Mouse (Mus musculus) myocyte (in vitro differentiated cells): ENCODE measurements around the gene Bcar3. TPM values are rescaled to one million over a fixed set of nuclear protein-coding genes. Genes with fewer than 3 reads are reported as not detected.

Experiments used
- H3K27me3 ChIP-seq: one replicate; pipeline ENCODE4 v1.6.1; 2011; ENCODE audit not compliant: control insufficient read depth, insufficient read depth, insufficient read length
- H3K36me3 ChIP-seq: one replicate; pipeline ENCODE4 v1.6.1; 2011; ENCODE audit not compliant: control insufficient read depth, insufficient read depth
- H3K4me2 ChIP-seq: one replicate; pipeline ENCODE4 v1.6.1; 2011; ENCODE audit warnings: low read depth, control low read depth
- H3K4me3 ChIP-seq: one replicate; pipeline ENCODE4 v1.5.1; 2011; ENCODE audit warnings: mild to moderate bottlenecking, control low read depth, moderate library complexity
- H3K79me2 ChIP-seq: one replicate; pipeline ENCODE4 v1.6.1; 2011; ENCODE audit not compliant: control insufficient read depth, insufficient read depth
- H3ac ChIP-seq: one replicate; pipeline ENCODE4 v1.6.1; 2011; ENCODE audit not compliant: control insufficient read depth, insufficient read length
- CEBPB ChIP-seq: IDR thresholded peaks from 2 replicates; pipeline ENCODE4 v1.6.1; 2011; ENCODE audit warnings: mild to moderate bottlenecking, moderate library complexity; ENCODE audit not compliant: poor library complexity, insufficient read depth, severe bottlenecking
- E2F4 ChIP-seq: IDR thresholded peaks from one replicate; pipeline ENCODE4 v1.6.1; 2011; ENCODE audit warnings: mild to moderate bottlenecking, control low read depth, moderate library complexity; ENCODE audit not compliant: insufficient read depth
- MAX ChIP-seq: IDR thresholded peaks from one replicate; pipeline ENCODE4 v1.6.1; 2011; ENCODE audit warnings: low read depth, mild to moderate bottlenecking, control low read depth
- MYOD1 ChIP-seq, 3 experiments: IDR thresholded peaks; one replicate each; pipeline ENCODE4 v1.6.1; 2011; ENCODE audit warnings: control low read depth in 2 of 3, low read depth in 2 of 3, mild to moderate bottlenecking in 2 of 3, moderate library complexity in 1 of 3; ENCODE audit not compliant: insufficient read length in 2 of 3, control insufficient read depth in 1 of 3
- MYOG ChIP-seq, 3 experiments: IDR thresholded peaks; one replicate each; pipeline ENCODE4 v1.6.1; 2011; ENCODE audit warnings: control low read depth in 2 of 3, low read depth in 2 of 3, mild to moderate bottlenecking in 2 of 3; ENCODE audit not compliant: insufficient read length in 2 of 3, control insufficient read depth in 1 of 3, insufficient read depth in 1 of 3
- POLR2A ChIP-seq: IDR thresholded peaks from one replicate; pipeline ENCODE4 v1.6.1; 2011; ENCODE audit warnings: low read depth, mild to moderate bottlenecking, control low read depth, moderate library complexity; ENCODE audit not compliant: insufficient read length
- POLR2AphosphoS2 ChIP-seq: IDR thresholded peaks from one replicate; pipeline ENCODE4 v1.6.1; 2011; ENCODE audit warnings: low read depth, control low read depth; ENCODE audit not compliant: insufficient read length
- REST ChIP-seq: IDR thresholded peaks from one replicate; pipeline ENCODE4 v1.6.1; 2011; ENCODE audit warnings: mild to moderate bottlenecking, control low read depth, moderate library complexity; ENCODE audit not compliant: insufficient read depth, insufficient read length
- SRF ChIP-seq: IDR thresholded peaks from one replicate; pipeline ENCODE4 v1.6.1; 2011; ENCODE audit warnings: low read depth; ENCODE audit not compliant: control insufficient read depth, insufficient read length
- TCF12 ChIP-seq: IDR thresholded peaks from one replicate; pipeline ENCODE4 v1.6.1; 2011; ENCODE audit warnings: mild to moderate bottlenecking, control low read depth; ENCODE audit not compliant: poor library complexity, insufficient read depth, severe bottlenecking
- TCF3 ChIP-seq: IDR thresholded peaks from one replicate; pipeline ENCODE4 v1.6.1; 2011; ENCODE audit warnings: low read depth, control low read depth; ENCODE audit not compliant: insufficient read length
- USF1 ChIP-seq: IDR thresholded peaks from one replicate; pipeline ENCODE4 v1.6.1; 2011; ENCODE audit warnings: low read depth, mild to moderate bottlenecking, control low read depth, moderate library complexity
- polyA plus RNA-seq: library from polyadenylated mRNA; unstranded; fragments of >200 nt; fragmentation: generic; extraction: Trizol; gene quantifications from one replicate; pipeline ENCODE4 v1.2.1, GENCODE M21; 2012; ENCODE audit warnings: missing spikeins

The Bcar3 gene
- polyA plus RNA-seq, 1 experiment: 21.4 TPM

- peaks cover 97% of the 10 kb centered on the region for H3K79me2 ChIP-seq
- H3K4me3 ChIP-seq: no peak overlapping the region
- no peaks in the 10 kb centered on the region for H3K36me3 ChIP-seq
- H3K27me3 ChIP-seq: no peaks in the 10 kb centered on the region
- H3ac ChIP-seq: no peak overlapping the region
- no peak overlapping the region for H3K4me2 ChIP-seq
- no peak for TF ChIP-seq MYOD1 (IDR thresholded peaks at IDR 0.05; ENCODE audit: control insufficient read depth in 1 of 3, insufficient read length in 2 of 3, low read depth in 2 of 3)
- no peak for TF ChIP-seq REST
Measured at GRCm38 (mm10) chr3:122499647-122500046, 205.7 kb downstream of the Bcar3 start.

GRCm38 (mm10) chr3:122500929-122501328, 207.0 kb downstream of the Bcar3 start:
- no peak for TF ChIP-seq USF1
- no peak for TF ChIP-seq E2F4
- no peak for TF ChIP-seq MYOG (IDR thresholded peaks at IDR 0.05; ENCODE audit: control insufficient read depth in 1 of 3, insufficient read depth in 1 of 3, insufficient read length in 2 of 3, low read depth in 2 of 3)
- TF ChIP-seq MYOD1 (IDR thresholded peaks at IDR 0.05; ENCODE audit: control insufficient read depth in 1 of 3, insufficient read length in 2 of 3, low read depth in 2 of 3): no peak
- no peaks in the 10 kb centered on the region for H3K27me3 ChIP-seq
- H3ac ChIP-seq: no peak overlapping the region
- no peak overlapping the region for H3K4me2 ChIP-seq
- H3K36me3 ChIP-seq: no peaks in the 10 kb centered on the region
- H3K4me3 ChIP-seq: no peak overlapping the region
- H3K79me2 ChIP-seq: peaks cover 92% of the 10 kb centered on the region

- H3K79me2 ChIP-seq: peaks cover 46% of the 10 kb centered on the region
- H3ac ChIP-seq: no peak overlapping the region
- H3K4me2 ChIP-seq: no peak overlapping the region
- TF ChIP-seq MAX (no peak), USF1 (no peak)
- H3K4me3 ChIP-seq: no peak overlapping the region
- no peaks in the 10 kb centered on the region for H3K27me3 ChIP-seq
- H3K36me3 ChIP-seq: no peaks in the 10 kb centered on the region
Measured at GRCm38 (mm10) chr3:122506343-122506916, 212.5 kb downstream of the Bcar3 start.

GRCm38 (mm10) chr3:122507826-122508225, 213.9 kb downstream of the Bcar3 start:
- H3K79me2 ChIP-seq: peaks cover 32% of the 10 kb centered on the region
- no peak for TF ChIP-seq CEBPB
- no peak for TF ChIP-seq REST
- no peak for TF ChIP-seq MYOG (IDR thresholded peaks at IDR 0.05; ENCODE audit: control insufficient read depth in 1 of 3, insufficient read depth in 1 of 3, insufficient read length in 2 of 3, low read depth in 2 of 3)
- no peak for TF ChIP-seq USF1
- no peak for TF ChIP-seq POLR2AphosphoS2
- no peak for TF ChIP-seq POLR2A
- no peak for TF ChIP-seq SRF
- TF ChIP-seq MYOD1 (IDR thresholded peaks at IDR 0.05; ENCODE audit: control insufficient read depth in 1 of 3, insufficient read length in 2 of 3, low read depth in 2 of 3): no peak
- TF ChIP-seq MAX: no peak
- no peak for TF ChIP-seq E2F4
- no peak for TF ChIP-seq TCF3
- TF ChIP-seq TCF12: no peak
- H3K36me3 ChIP-seq: no peaks in the 10 kb centered on the region
- H3K27me3 ChIP-seq: no peaks in the 10 kb centered on the region
- no peak overlapping the region for H3ac ChIP-seq
- no peak overlapping the region for H3K4me2 ChIP-seq
- H3K4me3 ChIP-seq: no peak overlapping the region

GRCm38 (mm10) chr3:122509084-122509483, 215.1 kb downstream of the Bcar3 start:
- no peak overlapping the region for H3K4me3 ChIP-seq
- peaks cover 19% of the 10 kb centered on the region for H3K79me2 ChIP-seq
- no peak overlapping the region for H3ac ChIP-seq
- TF ChIP-seq POLR2AphosphoS2 (no peak), MYOD1 (IDR thresholded peaks at IDR 0.05; ENCODE audit: control insufficient read depth in 1 of 3, insufficient read length in 2 of 3, low read depth in 2 of 3) (peak in 1 of 3 experiments; percentile 15)
- H3K4me2 ChIP-seq: peak overlapping the region; percentile 76
- H3K27me3 ChIP-seq: no peaks in the 10 kb centered on the region
- peaks cover 3% of the 10 kb centered on the region for H3K36me3 ChIP-seq

GRCm38 (mm10) chr3:122509534-122510239, 215.8 kb downstream of the Bcar3 start:
- Histone ChIP-seq H3K27me3 (no peaks in the 10 kb centered on the region), H3ac (no peak overlapping the region), H3K79me2 (peaks cover 19% of the 10 kb centered on the region), H3K4me2 (peak overlapping the region; percentile 76), H3K4me3 (no peak overlapping the region), H3K36me3 (peaks cover 5% of the 10 kb centered on the region)
- TF ChIP-seq POLR2AphosphoS2 (no peak), E2F4 (no peak), POLR2A (no peak), MYOD1 (IDR thresholded peaks at IDR 0.05; ENCODE audit: control insufficient read depth in 1 of 3, insufficient read length in 2 of 3, low read depth in 2 of 3) (peak in 1 of 3 experiments; percentile 26), MYOG (IDR thresholded peaks at IDR 0.05; ENCODE audit: control insufficient read depth in 1 of 3, insufficient read depth in 1 of 3, insufficient read length in 2 of 3, low read depth in 2 of 3) (no peak), SRF (no peak), TCF3 (no peak), USF1 (no peak), REST (no peak), TCF12 (no peak), CEBPB (0 out of 2 replicates have a peak, but pooled peaks have one; percentile 30), MAX (no peak)
